Mouse (Mus musculus) intestine, embryonic 14.5 days (tissue): ENCODE data around the gene Dusp1. TPM values are rescaled to one million over a fixed set of nuclear protein-coding genes. Genes with fewer than 3 reads are reported as not detected.

Experiments used
- ATAC-seq: fragments of 200-750 bp; cut with Nextera tagmentation; replicated peaks from 2 replicates; pipeline ENCODE4 v1.8.0; 2017; ENCODE audit warnings: low read depth, moderate number of reproducible peaks, moderate TSS enrichment, moderate library complexity; ENCODE audit not compliant: low FRiP score, low TSS enrichment
- DNase-seq: peaks from one replicate; pipeline ENCODE4 v3.0.0-alpha.2; 2018; ENCODE audit warnings: low spot score
- H3K27ac ChIP-seq: fragments of 300-500 bp; sonication (generic); 2 replicates; pipeline ENCODE4 v1.5.1; 2014; ENCODE audit warnings: low read depth, mild to moderate bottlenecking, control low read depth
- H3K27me3 ChIP-seq: fragments of 300-500 bp; sonication (generic); replicated peaks from 2 replicates; pipeline ENCODE4 v1.6.1; 2014; ENCODE audit warnings: low read length, control low read depth; ENCODE audit not compliant: control insufficient read depth, insufficient read depth
- H3K36me3 ChIP-seq: fragments of 300-500 bp; sonication (generic); 2 replicates; pipeline ENCODE4 v1.6.1; 2014; ENCODE audit warnings: low read length, control low read depth; ENCODE audit not compliant: control insufficient read depth, insufficient read depth
- H3K4me1 ChIP-seq: fragments of 300-500 bp; sonication (generic); replicated peaks from 2 replicates; pipeline ENCODE4 v1.6.1; 2014; ENCODE audit warnings: low read length, control low read depth, mixed read lengths; ENCODE audit not compliant: control insufficient read depth, insufficient read depth
- H3K4me2 ChIP-seq: fragments of 300-500 bp; sonication (generic); 2 replicates; pipeline ENCODE4 v1.6.1; 2014; ENCODE audit warnings: low read length
- H3K4me3 ChIP-seq: fragments of 300-500 bp; sonication (generic); 2 replicates; pipeline ENCODE4 v1.5.1; 2014; ENCODE audit warnings: low read depth, low read length, control low read depth, mixed read lengths
- H3K9ac ChIP-seq: fragments of 300-500 bp; sonication (generic); 2 replicates; pipeline ENCODE4 v1.6.1; 2014; ENCODE audit warnings: mild to moderate bottlenecking, low read length
- H3K9me3 ChIP-seq: fragments of 300-500 bp; sonication (generic); 2 replicates; pipeline ENCODE4 v1.6.1; 2016; ENCODE audit warnings: low read length, control low read depth; ENCODE audit not compliant: control insufficient read depth
- WGBS: fragments of 180-500 bp; shearing (Covaris S2); extraction: QIAGEN DNeasy Blood & Tissue Kit; methylation state at CpG from one replicate; pipeline ENCODE4 v1.1.7; 2014; 5-methylcytosine and 5-hydroxymethylcytosine counted together
- polyA plus RNA-seq: library from polyadenylated mRNA; unstranded; fragments of >200 nt; fragmentation: Nextera tagmentation; extraction: Ambion mirVana; gene quantifications from 2 replicates; pipeline ENCODE4 v1.2.1, GENCODE M21; 2014

Dusp1 gene
- polyA plus RNA-seq, 1 experiment from 2014 or later: 17.0 TPM

DNA sequence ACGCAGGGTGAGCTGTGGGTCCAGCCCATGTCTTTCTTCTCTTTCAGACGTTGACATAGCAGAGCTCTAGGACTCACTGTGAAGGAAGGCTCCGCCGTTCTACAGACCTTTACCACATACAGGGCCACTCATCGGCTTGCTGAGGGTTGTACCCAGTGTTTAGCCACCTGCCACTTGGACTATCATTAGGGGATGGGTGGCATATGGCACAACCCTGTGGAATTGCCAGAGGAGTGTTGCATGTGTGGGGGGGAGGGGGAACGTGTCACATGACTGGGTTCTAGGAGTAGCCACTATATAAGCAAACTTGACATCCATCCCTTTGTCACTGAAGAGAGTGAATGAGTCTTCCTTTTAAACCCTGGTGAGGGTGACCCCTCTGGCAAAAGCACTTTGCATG, 1.5 kb upstream of the Dusp1 start:
- H3K9ac ChIP-seq: no peak overlapping the region
- peaks cover 34% of the 10 kb centered on the region for H3K4me1 ChIP-seq
- no peaks in the 10 kb centered on the region for H3K27me3 ChIP-seq
- peaks cover 28% of the 10 kb centered on the region for H3K36me3 ChIP-seq
- 89% methylated on average over 6 of the region's 6 CpGs for WGBS
- ATAC-seq (no peak), DNase-seq (no peak)
- no peak overlapping the region for H3K4me3 ChIP-seq
- H3K9me3 ChIP-seq: no peaks in the 10 kb centered on the region
- no peak overlapping the region for H3K4me2 ChIP-seq
- H3K27ac ChIP-seq: no peak overlapping the region

DNA sequence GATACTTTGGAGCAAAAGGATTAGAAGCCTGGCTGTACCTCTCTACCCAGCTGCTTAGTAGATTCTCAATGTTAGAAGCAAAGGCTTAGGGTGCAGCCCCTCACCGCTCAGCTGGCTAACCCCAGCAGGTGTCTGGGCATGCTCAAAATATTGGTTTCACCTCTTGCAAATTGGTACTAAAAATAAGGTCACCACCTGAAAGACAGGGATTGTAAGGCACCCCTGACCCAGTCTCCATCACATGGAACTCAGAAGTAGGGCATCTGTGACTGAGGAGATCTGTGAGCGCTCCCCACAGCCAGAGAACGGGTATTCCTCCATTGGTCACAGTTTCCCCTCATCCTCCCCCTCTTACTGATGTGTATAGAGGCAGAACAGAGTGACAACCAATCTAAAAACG, 364 bp upstream of the Dusp1 start:
- ATAC-seq (no peak), DNase-seq (no peak)
- Histone ChIP-seq H3K4me2 (peak overlapping the region; percentile 97), H3K4me3 (peak overlapping the region; percentile 84), H3K9ac (peak overlapping the region; percentile 69), H3K4me1 (peaks cover 31% of the 10 kb centered on the region), H3K9me3 (no peaks in the 10 kb centered on the region), H3K27ac (0 out of 2 replicates have a peak overlapping the region, but pooled peaks have one; percentile 70), H3K27me3 (no peaks in the 10 kb centered on the region), H3K36me3 (peaks cover 18% of the 10 kb centered on the region)
- 76% methylated on average over 4 of the region's 4 CpGs for WGBS

DNA sequence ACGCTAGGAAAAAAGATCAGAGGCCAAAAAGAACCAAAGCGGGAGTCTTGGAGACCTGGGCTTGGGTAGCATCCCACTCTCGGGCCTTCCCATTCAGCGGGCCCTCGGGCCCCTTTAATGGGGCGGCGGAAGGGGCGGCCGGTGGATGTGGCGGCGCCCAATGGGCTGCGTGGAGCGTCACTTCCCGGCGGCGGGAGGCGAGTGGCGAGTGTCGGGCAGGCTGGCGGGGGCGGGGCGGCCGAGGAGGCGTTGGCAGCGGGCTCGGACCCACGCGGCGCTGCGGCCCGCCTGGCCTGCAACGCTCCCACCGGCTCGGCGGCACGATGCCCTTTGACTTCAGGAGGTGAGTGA, 663 bp downstream of the Dusp1 start, which contains the start of gene Ergic1:
Ergic1 (plus strand) TSS at position 200 of the 351 bp plus-strand sequence.
- Histone ChIP-seq H3K4me2 (peak within 1 kb of the TSS; percentile 97), H3K27me3 (no peaks in the 10 kb centered on the region), H3K27ac (peak within 1 kb of the TSS; percentile 70), H3K4me1 (peaks cover 23% of the 10 kb centered on the region), H3K4me3 (peak within 1 kb of the TSS; percentile 84), H3K9ac (peak within 1 kb of the TSS; percentile 69), H3K9me3 (no peaks in the 10 kb centered on the region), H3K36me3 (peaks cover 18% of the 10 kb centered on the region)
- ATAC-seq (peak; percentile 88), DNase-seq (peak; percentile 91)
- WGBS: under 1% methylated on average over 24 of the region's 36 CpGs

DNA sequence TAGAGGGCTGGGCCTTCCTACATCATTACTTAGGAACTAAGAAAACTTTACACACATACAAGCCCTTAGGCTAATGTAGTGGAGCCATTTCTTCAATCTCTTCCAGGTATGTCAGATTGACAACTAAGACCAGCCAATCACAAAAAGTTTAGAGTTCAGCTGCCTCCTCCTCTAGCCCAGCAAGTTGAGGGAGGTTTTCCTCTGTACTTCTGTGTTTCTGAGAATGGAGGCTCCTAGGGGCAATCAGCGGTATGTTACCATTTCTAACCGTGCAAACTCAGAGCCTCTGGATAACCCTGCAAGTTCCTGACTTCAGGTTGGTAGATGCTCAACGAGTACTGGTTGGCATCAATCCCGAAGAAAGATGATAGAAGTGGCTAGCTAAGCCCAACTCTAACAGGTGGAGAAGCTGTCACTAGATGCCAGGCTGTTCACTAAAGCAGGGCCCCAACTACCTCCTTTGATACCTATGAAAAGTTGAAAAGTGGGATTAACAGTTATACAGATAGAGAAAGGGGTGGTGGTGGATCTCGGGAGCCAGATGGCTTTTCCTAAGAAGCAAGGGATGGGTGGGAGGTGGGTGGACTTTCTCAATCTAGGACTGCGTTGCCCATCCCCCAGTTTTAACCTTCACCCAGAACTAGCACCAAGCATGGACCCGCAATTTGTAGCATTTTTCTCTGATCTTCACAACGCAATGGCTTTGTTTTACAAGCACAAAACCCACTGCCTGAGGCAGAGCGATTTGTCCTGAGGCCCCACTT, 1.2 kb downstream of the Dusp1 start:
- DNase-seq (no peak), ATAC-seq (peak; percentile 7; the same call in 1 of the 2 replicates)
- Histone ChIP-seq H3K36me3 (peaks cover 18% of the 10 kb centered on the region), H3K27ac (peak overlapping the region; percentile 70), H3K4me2 (peak overlapping the region; percentile 97), H3K27me3 (no peaks in the 10 kb centered on the region), H3K4me1 (peaks cover 23% of the 10 kb centered on the region), H3K9me3 (no peaks in the 10 kb centered on the region), H3K9ac (peak overlapping the region; percentile 69), H3K4me3 (peak overlapping the region; percentile 84)
- WGBS: 35% methylated on average over 9 of the region's 9 CpGs

DNA sequence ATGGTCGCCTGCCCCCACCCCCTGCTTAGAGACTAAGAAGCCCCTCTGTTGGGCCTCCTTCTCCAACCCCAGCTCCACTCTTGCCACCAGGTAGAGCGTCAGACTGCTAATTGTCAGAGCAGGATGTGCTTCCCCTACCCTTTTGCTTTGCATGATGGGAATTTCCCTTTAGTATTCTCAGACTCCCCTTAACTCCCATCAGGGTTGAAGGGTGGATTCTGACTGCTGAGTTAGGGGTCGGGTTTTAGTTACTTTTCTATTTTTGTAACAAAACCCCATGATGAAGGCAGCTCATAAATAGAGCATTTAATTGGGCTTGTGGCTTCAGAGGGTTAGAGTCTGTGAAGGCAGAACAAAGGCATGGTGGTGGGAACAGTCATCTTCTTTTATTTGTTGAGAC, 8.9 kb downstream of the Dusp1 start:
- no peak overlapping the region for H3K4me3 ChIP-seq
- WGBS: 71% methylated on average over 3 of the region's 3 CpGs
- peaks cover 8% of the 10 kb centered on the region for H3K4me1 ChIP-seq
- no peak overlapping the region for H3K4me2 ChIP-seq
- no peaks in the 10 kb centered on the region for H3K9me3 ChIP-seq
- no peaks in the 10 kb centered on the region for H3K27me3 ChIP-seq
- no peaks in the 10 kb centered on the region for H3K36me3 ChIP-seq
- no peak for DNase-seq
- H3K27ac ChIP-seq: no peak overlapping the region
- ATAC-seq: no peak
- no peak overlapping the region for H3K9ac ChIP-seq

DNA sequence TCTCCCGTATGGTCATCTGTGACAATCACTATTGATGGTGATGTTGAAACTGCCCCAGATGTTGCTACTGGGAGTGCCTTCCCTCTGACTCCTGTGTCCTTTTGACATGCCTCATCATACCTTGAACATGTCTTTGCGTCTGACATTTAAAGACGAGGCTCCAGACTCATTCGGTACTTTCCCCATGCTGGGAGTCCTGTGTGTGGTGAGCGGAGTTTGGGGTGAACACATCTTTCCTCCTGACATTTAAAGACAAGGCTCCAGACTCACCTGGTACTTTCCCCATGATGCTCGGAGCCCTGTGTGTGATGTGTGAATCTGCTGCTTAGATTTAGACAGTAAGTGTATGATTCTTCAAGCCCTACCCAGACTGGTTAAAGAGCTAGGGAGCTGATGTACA, 10.8 kb downstream of the Dusp1 start:
- H3K4me2 ChIP-seq: no peak overlapping the region
- ATAC-seq (no peak), DNase-seq (no peak)
- no peaks in the 10 kb centered on the region for H3K36me3 ChIP-seq
- H3K9me3 ChIP-seq: no peaks in the 10 kb centered on the region
- H3K4me3 ChIP-seq: no peak overlapping the region
- H3K9ac ChIP-seq: no peak overlapping the region
- H3K27me3 ChIP-seq: no peaks in the 10 kb centered on the region
- H3K4me1 ChIP-seq: peaks cover 8% of the 10 kb centered on the region
- H3K27ac ChIP-seq: no peak overlapping the region
- WGBS: 85% methylated on average over 6 of the region's 6 CpGs

DNA sequence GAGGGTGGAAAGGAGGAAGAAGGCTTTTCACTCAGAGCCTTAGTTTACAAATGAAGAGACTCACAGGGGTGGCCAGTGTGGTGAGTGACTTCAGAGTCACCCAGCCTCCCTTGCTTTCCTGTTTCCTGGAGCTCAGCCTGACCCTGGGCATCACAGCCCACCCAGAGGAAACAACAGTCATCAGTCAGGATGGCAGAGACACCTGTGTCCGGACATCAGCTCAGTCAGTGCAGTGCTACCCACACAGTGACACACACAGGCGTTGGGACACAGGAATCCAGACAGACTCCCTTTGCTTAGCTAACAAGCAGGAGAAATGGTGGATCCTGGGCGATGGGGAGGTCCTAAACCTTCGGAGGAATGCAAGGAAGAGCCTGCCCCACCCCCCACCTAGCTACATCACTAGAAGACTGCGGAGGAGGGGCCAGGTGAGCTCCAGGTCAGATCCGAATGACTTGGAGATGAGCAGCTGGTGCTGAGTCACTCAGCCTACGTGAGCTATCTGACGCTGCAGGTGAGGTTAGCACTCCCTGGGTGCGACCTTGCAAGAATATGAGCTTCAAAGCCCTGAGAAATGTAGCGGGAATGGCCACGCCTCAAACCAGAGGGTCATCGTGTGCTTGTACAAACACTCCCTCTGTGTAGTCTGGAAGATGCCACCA, 12.6 kb downstream of the Dusp1 start:
- ATAC-seq (peak; percentile 79), DNase-seq (peak; percentile 66)
- Histone ChIP-seq H3K4me1 (peaks cover 8% of the 10 kb centered on the region), H3K27me3 (no peaks in the 10 kb centered on the region), H3K4me3 (no peak overlapping the region), H3K36me3 (no peaks in the 10 kb centered on the region), H3K9me3 (no peaks in the 10 kb centered on the region), H3K27ac (no peak overlapping the region), H3K9ac (no peak overlapping the region), H3K4me2 (peak overlapping the region; percentile 15; the same call in 1 of the 2 replicates)
- WGBS: 7% methylated on average over 12 of the region's 12 CpGs

DNA sequence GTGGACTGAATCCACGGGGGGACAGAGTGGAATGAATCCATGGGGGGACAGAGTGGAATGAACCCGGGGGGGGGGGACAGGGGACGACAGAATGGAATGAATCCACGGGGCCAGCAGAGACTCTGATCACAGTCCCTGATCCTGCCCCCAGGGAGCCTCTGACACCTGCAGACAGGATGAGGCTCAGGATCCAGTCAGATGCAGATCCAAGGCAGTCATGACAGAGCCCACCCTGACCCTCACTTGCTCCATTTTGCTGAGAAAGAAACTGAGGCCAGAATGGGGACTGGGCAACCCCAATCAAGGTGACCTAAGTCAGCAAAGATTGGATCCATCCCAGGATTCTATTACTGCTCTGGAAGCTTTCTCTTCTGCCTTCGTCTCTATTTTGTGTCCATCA, 13.4 kb downstream of the Dusp1 start:
- no peaks in the 10 kb centered on the region for H3K9me3 ChIP-seq
- H3K4me2 ChIP-seq: no peak overlapping the region
- WGBS: 8% methylated on average over 5 of the region's 5 CpGs
- peaks cover 8% of the 10 kb centered on the region for H3K4me1 ChIP-seq
- no peaks in the 10 kb centered on the region for H3K27me3 ChIP-seq
- no peak overlapping the region for H3K27ac ChIP-seq
- H3K9ac ChIP-seq: no peak overlapping the region
- no peak overlapping the region for H3K4me3 ChIP-seq
- no peaks in the 10 kb centered on the region for H3K36me3 ChIP-seq
- DNase-seq (no peak), ATAC-seq (no peak)
